Mouse (Mus musculus) T-cell, adult 66 days (primary cell): ENCODE measurements around the gene Slc22a17. TPM values are rescaled to one million over a fixed set of nuclear protein-coding genes. Genes with fewer than 3 reads are reported as not detected.

Experiments
- total RNA-seq, 2 experiments: library from RNA; stranded (reverse); gene quantifications; 3 replicates in 1 of 2; 4 replicates in 1 of 2; pipeline ENCODE4 v1.2.4; 2023

Gene Slc22a17
- 1 to 10 TPM; 2.7 to 3.8 TPM for total RNA-seq

DNA sequence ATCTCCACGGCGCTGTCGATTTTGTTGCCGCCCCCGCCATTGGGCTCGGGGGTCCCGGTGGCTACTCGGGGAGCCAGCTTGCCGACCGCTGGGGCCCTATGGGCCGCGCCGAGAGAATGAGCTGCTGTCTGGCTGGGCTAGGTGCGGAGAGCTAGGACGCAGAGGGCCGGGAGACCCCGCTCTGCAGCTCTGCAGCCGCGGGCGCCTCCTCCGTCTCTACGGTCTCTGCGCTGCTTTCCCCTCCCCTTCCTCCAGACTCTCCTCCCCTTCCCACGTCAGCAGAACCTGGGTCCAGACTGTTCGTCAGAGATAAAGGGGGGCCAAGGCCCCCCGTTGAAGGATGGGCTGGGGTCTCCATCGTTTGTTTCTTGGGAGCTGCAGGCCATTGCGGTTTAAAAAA is at the start of gene Slc22a17:
Slc22a17 (minus strand) TSS at position 247 of the 400 bp plus-strand sequence.

DNA sequence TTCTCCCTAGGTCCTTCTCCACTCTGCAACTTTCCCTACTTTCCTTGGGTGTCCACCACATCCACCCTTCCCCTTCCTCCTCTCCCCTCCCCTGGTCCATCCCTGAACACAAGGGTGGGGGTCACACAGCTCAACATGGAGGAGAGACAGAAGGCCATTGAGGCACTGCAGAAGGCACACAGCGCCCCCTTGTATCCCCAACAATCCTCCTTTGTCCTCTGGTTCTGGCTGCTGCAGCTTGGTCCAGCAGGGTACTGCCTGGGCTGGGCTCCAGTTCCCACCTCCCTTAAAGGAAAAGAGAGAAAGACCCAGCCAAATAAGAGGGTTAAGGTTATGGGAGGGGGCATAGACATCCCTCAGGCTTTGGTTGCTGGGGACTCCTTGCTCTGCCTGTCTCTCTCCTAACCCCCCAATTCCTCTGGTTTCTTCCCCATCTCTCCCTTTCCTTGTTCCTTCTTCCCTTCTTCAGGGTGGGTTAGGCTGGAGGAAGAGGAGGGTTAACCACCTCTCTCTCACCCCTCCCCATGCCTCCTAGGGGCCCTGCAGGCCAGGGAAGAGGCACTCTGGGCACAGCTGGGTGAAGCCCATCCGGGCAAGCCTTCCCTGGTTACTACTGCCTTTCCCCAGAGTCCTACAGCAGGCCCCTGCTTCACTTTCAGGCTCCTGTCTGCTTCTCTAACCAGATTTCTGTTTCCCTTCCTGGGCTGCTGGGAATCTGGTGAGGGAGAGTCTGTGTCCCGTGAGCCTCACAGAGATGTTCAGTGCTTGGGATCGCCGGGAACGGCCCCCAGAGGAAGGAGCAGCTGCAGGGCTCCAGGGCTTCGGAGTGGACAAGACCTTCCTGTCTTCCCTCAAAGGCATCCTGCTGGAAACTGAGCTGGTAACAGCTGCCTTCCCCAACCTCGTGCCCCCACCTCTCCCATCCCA is 23.2 kb upstream of the Slc22a17 start, which contains the start of gene Cmtm5:
Cmtm5 (plus strand) TSS at position 358 of the 927 bp plus-strand sequence.

DNA sequence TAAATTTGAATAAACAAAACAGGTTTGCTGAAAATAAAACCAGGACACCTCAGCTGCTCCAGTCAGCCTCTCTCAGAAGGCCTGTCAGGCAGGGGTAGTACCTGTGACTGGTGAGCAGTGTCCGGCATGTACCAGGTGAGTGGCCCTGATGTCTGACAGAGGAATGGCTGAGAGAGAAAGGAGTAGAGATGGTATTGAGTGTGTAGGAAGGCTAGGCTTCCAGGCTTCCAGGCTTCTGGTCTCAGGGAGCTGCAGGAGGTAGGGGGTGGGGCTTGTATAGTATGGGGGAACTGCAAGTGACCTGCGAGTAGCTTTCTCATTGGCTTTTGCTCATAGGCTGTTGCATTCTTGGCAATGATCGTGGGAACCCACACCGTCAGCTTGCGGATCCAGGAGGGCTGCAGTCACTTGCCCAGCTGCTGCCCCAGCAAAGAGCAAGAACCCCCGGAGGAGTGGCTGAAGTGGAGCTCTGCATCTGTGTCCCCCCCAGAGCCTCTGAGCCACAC is 19.8 kb upstream of the Slc22a17 start, which contains the start of gene Il25:
Il25 (plus strand) TSS at position 51 of the 506 bp plus-strand sequence.

DNA sequence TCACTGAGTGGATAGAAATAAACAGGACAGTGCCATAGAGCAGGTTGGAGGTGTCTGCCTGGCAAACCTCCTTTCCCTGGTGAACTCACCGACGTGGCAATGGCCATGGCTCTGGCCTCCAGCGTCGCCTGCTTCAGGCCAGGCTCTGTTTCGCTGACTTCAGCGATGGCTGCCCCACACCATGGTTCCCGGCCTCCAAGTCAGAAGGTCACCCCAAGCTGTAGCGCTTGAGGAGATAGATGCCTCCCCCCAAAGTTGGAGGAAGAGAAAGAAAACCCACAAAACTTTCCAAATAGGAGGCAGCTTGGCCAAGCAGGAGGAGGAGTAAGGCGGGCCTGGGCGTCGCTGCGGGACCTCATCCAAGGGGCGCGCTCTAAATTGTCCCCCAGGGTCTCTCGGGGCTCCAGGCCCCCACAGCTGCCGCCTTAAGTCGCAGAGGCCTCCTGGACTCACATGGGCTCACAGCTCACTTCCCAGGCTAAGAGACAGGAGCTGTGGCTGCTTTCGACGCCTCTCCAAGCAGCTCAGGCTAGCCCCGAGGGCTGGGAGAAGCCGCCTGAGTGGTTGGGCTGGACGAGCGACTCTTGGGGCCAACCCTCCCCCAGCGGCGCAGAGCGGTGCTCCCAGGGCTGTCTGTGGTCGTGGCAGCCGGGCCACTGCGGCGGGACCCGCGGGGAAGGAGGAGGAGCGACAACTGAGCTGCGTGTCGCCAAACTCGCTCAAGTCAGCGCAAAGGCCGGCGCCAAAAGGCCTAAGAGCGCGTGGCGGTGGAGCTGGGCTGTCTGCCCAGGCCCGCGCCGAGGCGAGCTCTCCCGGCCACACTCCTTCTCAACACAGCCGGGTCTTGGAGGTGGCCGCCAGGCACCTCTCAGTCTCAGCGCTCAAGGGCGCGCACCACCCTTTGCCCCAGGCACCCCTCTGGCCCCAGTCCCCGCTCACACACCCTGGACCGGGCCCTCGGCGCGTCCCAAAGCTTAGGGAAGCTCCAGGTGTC is 12.7 kb upstream of the Slc22a17 start, which contains the start of gene Efs:
Efs (minus strand) TSS at position 778 of the 994 bp plus-strand sequence.

DNA sequence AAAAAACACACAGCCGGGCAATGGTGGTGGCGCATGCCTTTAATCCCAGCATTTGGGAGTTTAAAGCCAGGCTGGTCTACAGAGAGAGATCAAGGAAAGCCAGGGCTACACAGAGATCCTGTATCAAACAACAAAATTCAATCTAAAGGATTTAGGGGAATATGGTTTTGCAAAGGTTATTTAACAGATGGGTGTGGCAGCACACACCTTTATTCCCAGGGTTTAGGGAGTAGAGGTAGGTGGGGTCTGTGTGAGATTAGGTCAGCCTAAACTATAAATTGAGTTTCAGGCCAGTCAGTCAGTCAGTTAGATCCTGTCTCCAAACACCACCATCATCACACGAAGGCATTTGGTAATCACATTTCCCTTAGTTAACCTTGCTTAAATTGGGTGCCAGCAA is 20.7 kb downstream of the Slc22a17 start, which contains the start of gene Pabpn1:
Pabpn1 (plus strand) TSS at position 301 of the 400 bp plus-strand sequence.

DNA sequence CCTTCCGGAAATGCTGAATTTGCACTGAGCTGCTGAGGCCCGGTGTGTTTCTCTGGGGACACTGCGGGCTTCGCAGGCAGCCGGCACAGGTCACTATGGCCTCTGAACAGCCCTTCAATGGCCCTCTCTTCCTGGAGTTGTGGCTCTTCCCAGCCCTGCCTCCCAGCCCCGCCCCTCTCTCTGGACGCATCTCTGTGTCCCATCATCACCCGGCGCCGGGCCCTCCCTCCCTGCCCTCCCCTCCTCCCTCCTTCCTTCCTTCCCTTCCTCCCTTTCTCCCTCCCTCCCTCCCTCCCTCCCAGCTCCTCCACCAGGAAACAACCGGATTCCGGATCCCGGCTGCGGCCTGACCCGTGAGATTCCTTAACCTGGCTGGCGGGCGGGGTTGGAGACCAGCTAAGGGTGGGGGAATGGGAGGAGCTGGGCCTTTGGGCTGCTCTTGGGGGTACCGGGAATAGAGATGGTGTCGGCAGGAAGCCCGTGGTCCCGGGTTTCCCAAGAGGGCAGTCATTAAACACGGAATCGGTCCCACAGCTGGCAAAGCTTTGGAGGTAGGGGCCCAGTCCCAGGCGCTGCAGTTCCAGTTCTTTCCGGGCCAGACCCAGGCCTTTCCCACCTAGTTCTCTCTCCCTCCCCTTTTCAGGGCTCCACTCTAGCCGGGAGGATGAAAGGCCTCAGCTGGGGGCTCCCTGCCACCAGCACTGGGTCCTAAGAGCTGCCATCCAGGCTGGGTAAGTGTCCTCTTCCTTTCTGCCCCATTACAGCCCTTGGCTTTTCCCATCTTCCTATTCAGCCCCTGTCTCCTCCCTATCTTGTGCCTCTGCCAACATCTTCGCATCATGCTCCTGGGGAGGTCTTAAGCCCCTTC is 29.5 kb downstream of the Slc22a17 start, which contains the start of the genes Bcl2l2 and Gm20521:
Bcl2l2 (plus strand) TSS at position 224 of the 868 bp plus-strand sequence.
Gm20521 (plus strand) TSS at position 288 of the 868 bp plus-strand sequence.

DNA sequence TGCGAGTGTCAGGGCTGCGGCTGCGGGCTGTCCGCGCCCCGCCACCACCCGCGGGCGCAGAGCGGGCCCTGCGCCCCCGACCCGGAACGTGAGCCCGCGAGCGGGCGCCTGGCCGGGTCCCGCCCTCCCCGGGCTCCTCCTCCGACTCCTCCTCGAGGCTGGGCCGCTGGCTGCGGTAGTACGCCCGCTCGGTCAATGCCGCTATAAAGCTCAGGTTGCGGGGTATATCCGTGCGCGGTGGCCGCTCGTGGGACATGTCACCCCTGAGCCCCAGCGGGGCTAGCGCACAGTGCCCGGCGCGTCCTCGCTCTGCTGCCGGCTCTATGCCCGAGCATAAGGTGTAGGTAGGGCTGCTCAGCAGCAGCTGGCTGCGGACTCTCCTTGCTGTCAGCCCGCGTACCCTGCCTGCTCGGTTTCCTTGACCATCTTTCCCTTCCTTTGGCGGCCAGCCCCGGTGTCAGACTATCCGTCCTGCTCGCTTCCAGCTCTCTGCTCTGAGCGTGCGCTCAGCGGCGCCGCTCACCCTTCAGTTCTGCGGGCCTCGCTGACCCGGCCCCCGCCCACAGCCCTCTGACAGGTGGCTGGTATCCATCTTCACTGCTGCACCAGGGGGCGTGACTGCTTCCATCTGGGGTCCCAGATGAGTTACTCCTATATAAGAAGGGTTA is 35.8 kb downstream of the Slc22a17 start, which contains the start of gene Ppp1r3e:
Ppp1r3e (minus strand) TSS at position 503 of the 668 bp plus-strand sequence.

DNA sequence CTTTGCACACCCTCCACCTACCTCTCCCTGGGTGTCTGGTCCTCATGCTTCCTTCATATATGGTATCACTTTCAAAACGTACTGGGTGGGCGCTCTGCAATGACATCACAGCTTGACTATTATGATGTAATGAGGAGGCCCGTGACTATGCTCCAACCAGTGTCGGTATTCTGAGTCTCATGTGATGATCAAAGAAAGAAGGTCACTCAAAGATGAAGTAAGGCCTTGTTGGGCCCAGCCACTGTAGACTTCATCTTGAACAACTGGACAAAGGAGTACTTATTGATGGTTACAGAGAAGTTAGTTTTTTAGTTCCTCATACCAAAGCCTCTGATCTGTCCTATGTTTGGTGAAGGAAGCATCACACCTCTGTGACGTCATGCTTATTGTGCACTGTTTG is 42.1 kb downstream of the Slc22a17 start, which contains the start of gene Homez:
Homez (minus strand) TSS at position 101 of the 400 bp plus-strand sequence.

Other genes starting within 250 kb of the Slc22a17 start
- gene 1700123O20Rik, start 226.9 kb downstream of the Slc22a17 start, total RNA-seq, result 10 to 100 TPM; 37.4 to 47.4 TPM
- 100 to 1,000 TPM; 566 to 583 TPM for gene Acin1, start 226.2 kb downstream of the Slc22a17 start, total RNA-seq
- not detected for gene Gm29776, start 214.3 kb downstream of the Slc22a17 start, total RNA-seq
- gene Cebpe, start 201.0 kb downstream of the Slc22a17 start, total RNA-seq, result not detected
- gene Slc7a8, start 131.2 kb downstream of the Slc22a17 start, total RNA-seq, result under 1 TPM in 1 of 2 experiments, not detected in 1; 0.29 TPM
- gene Rnf212b, start 99.0 kb downstream of the Slc22a17 start, total RNA-seq, result not detected
- 10 to 100 TPM; 11.3 to 11.7 TPM for gene Homez, start 42.2 kb downstream of the Slc22a17 start, total RNA-seq
- 10 to 100 TPM; 14.3 to 14.8 TPM for gene Ppp1r3e, start 35.6 kb downstream of the Slc22a17 start, total RNA-seq
- gene Bcl2l2, start 29.8 kb downstream of the Slc22a17 start, total RNA-seq, result 1 to 10 TPM; 1.9 to 2.8 TPM
- 1 to 10 TPM in 1 of 2 experiments, not detected in 1; 1.4 TPM for gene Gm20521, start 29.7 kb downstream of the Slc22a17 start, total RNA-seq
- 100 to 1,000 TPM; 291 TPM for gene Pabpn1, start 20.6 kb downstream of the Slc22a17 start, total RNA-seq
- not detected for gene Efs, start 13.0 kb upstream of the Slc22a17 start, total RNA-seq
- gene Il25, start 19.6 kb upstream of the Slc22a17 start, total RNA-seq, result not detected
- gene Cmtm5, start 23.1 kb upstream of the Slc22a17 start, total RNA-seq, result not detected
- not detected for gene Myh6, start 53.8 kb upstream of the Slc22a17 start, total RNA-seq
- gene Gm17428, start 63.8 kb upstream of the Slc22a17 start, total RNA-seq, result not detected
- not detected for gene Myh7, start 81.5 kb upstream of the Slc22a17 start, total RNA-seq
- 100 to 1,000 TPM in 1 of 2 experiments, 10 to 100 TPM in 1; 99.7 to 112 TPM for gene Ngdn, start 102.3 kb upstream of the Slc22a17 start, total RNA-seq
- gene Zfhx2, start 179.2 kb upstream of the Slc22a17 start, total RNA-seq, result 10 to 100 TPM; 29.3 to 34.2 TPM
- gene Thtpa, start 181.7 kb upstream of the Slc22a17 start, total RNA-seq, result 10 to 100 TPM; 10.1 to 10.8 TPM
- 100 to 1,000 TPM; 116 TPM for gene Ap1g2, start 193.5 kb upstream of the Slc22a17 start, total RNA-seq
- not detected for gene Jph4, start 203.8 kb upstream of the Slc22a17 start, total RNA-seq